Mouse (Mus musculus) Patski (cell line): ENCODE measurements around the gene Mrvi1. TPM values are rescaled to one million over a fixed set of nuclear protein-coding genes. Genes with fewer than 3 reads are reported as not detected.

Experiments
- ATAC-seq: fragments of 100-300 bp; one replicate; pipeline ENCODE4 v1.8.0; 2021
- CTCF ChIA-PET: fragments of 350-600 bp; sonication (Branson Sonifier 250); formaldehyde crosslinking; loops from one replicate; lab custom pipeline; 2022; ENCODE audit warnings: inconsistent platforms; lab: Charles Lee
- POLR2A ChIA-PET: fragments of 350-600 bp; sonication (Branson Sonifier 250); formaldehyde crosslinking; loops from one replicate; lab custom pipeline; 2022; ENCODE audit warnings: antibody characterized with exemption, inconsistent platforms; lab: Charles Lee
- DNase-seq: peaks from one replicate; pipeline ENCODE4 v3.0.0-alpha.2; 2011; ENCODE audit warnings: low read depth, low spot score
- H3K27me3 ChIP-seq: fragments of 371-371 bp; one replicate; pipeline ENCODE4 v1.5.1; 2021
- CTCF ChIP-seq: fragments of 100-300 bp; IDR thresholded peaks from one replicate; pipeline ENCODE4 v1.5.1; 2021
- in situ Hi-C: fragments of 300-500 bp; cut with MboI; formaldehyde crosslinking; loops from 3 replicates; pipeline ENCODE4 v1.11.1; 2018; ENCODE audit warnings: low pct_unique_long_range_greater_than_20kb, mixed read lengths
- polyA plus RNA-seq: library from polyadenylated mRNA; unstranded; gene quantifications from one replicate; pipeline ENCODE4 v1.2.3, GENCODE M21; 2021

Mrvi1 gene
- polyA plus RNA-seq, 1 experiment from 2014 or later: 0.51 TPM

GRCm38 (mm10) chr7:110956422-110957170 lies 25.7 kb downstream of the Mrvi1 start:
- in situ Hi-C loops: no loop called here
- TF ChIP-seq CTCF: no peak
- ATAC-seq: no peak
- ChIA-PET CTCF (interaction anchor here (0.6 kb wide), 1 partner anchor 10 kb away, joined by 3 read pairs; no protein-coding TSS in a partner anchor), POLR2A (no interaction called here)
- no peaks in the 10 kb centered on the region for H3K27me3 ChIP-seq
- no peak for DNase-seq

GRCm38 (mm10) chr7:110955576-110955975 lies 26.7 kb downstream of the Mrvi1 start:
- ChIA-PET CTCF (no interaction called here), POLR2A (no interaction called here)
- TF ChIP-seq CTCF: no peak
- DNase-seq (no peak), ATAC-seq (no peak)
- in situ Hi-C loops: no loop called here
- H3K27me3 ChIP-seq: no peaks in the 10 kb centered on the region

GRCm38 (mm10) chr7:110954072-110954858 lies 28.0 kb downstream of the Mrvi1 start:
- POLR2A ChIA-PET: no interaction called here
- no peak for DNase-seq
- TF ChIP-seq CTCF: no peak
- CTCF ChIA-PET: interaction anchor here (1.4 kb wide), 1 partner anchor 10 kb away, joined by 3 read pairs; no protein-coding TSS in a partner anchor
- in situ Hi-C loops: no loop called here
- no peaks in the 10 kb centered on the region for H3K27me3 ChIP-seq
- no peak for ATAC-seq

- TF ChIP-seq CTCF: no peak
- DNase-seq (no peak), ATAC-seq (no peak)
- H3K27me3 ChIP-seq: no peaks in the 10 kb centered on the region
- ChIA-PET POLR2A (no interaction called here), CTCF (no interaction called here)
- in situ Hi-C loops: no loop called here
Measured at GRCm38 (mm10) chr7:110953210-110953609, 29.1 kb downstream of the Mrvi1 start.

- H3K27me3 ChIP-seq: no peaks in the 10 kb centered on the region
- DNase-seq (no peak), ATAC-seq (no peak)
- TF ChIP-seq CTCF: no peak
- ChIA-PET CTCF (no interaction called here), POLR2A (no interaction called here)
- in situ Hi-C loops: no loop called here
Measured at GRCm38 (mm10) chr7:110950621-110950925, 31.7 kb downstream of the Mrvi1 start.

GRCm38 (mm10) chr7:110949785-110950620 lies 32.3 kb downstream of the Mrvi1 start:
- no peak for TF ChIP-seq CTCF
- POLR2A ChIA-PET: no interaction called here
- CTCF ChIA-PET: no interaction called here
- H3K27me3 ChIP-seq: no peaks in the 10 kb centered on the region
- in situ Hi-C loops: no loop called here
- DNase-seq (no peak), ATAC-seq (no peak)

GRCm38 (mm10) chr7:110948579-110948978 lies 33.7 kb downstream of the Mrvi1 start:
- ATAC-seq (no peak), DNase-seq (no peak)
- ChIA-PET CTCF (no interaction called here), POLR2A (no interaction called here)
- in situ Hi-C loops: no loop called here
- no peak for TF ChIP-seq CTCF
- H3K27me3 ChIP-seq: no peaks in the 10 kb centered on the region

- ChIA-PET CTCF (interaction anchor here (1.0 kb wide), 1 partner anchor 10 kb away, joined by 3 read pairs; no protein-coding TSS in a partner anchor), POLR2A (no interaction called here)
- no peaks in the 10 kb centered on the region for H3K27me3 ChIP-seq
- no peak for TF ChIP-seq CTCF
- ATAC-seq: no peak
- DNase-seq: no peak
- in situ Hi-C loops: no loop called here
Measured at GRCm38 (mm10) chr7:110947616-110948015, 34.6 kb downstream of the Mrvi1 start.

- no peak for ATAC-seq
- DNase-seq: no peak
- H3K27me3 ChIP-seq: no peaks in the 10 kb centered on the region
- CTCF ChIA-PET: interaction anchor here (1.0 to 1.2 kb wide), 4 partner anchors 9 to 103 kb away, joined by 3 to 5 read pairs (median 4); partner anchors contain the start of gene Rnf141
- POLR2A ChIA-PET: no interaction called here
- in situ Hi-C loops: no loop called here
- TF ChIP-seq CTCF: no peak
Measured at GRCm38 (mm10) chr7:110946731-110947130, 35.5 kb downstream of the Mrvi1 start.

- no peak for TF ChIP-seq CTCF
- CTCF ChIA-PET: interaction anchor here (0.9 to 1.4 kb wide), 2 partner anchors 10 to 123 kb away, joined by 3 read pairs; no protein-coding TSS in a partner anchor
- ATAC-seq: no peak
- POLR2A ChIA-PET: no interaction called here
- DNase-seq: no peak
- in situ Hi-C loops: no loop called here
- no peaks in the 10 kb centered on the region for H3K27me3 ChIP-seq
Measured at GRCm38 (mm10) chr7:110944321-110944720, 37.9 kb downstream of the Mrvi1 start.
